Mouse (Mus musculus): ENCODE measurements around the gene Ppef1. TPM values are rescaled to one million over a fixed set of nuclear protein-coding genes. Genes with fewer than 3 reads are reported as not detected.
"Not testable (repeated sequence)": the region's sequence is repeated elsewhere in the genome, so short reads cannot be mapped to it uniquely, and the experiment has no call there.

Gene Ppef1
- 0.96 and 1.2 TPM in 2 replicates for polyA plus RNA-seq (2016; fragmentation: Nextera tagmentation; extraction: Ambion mirVana)

DNA sequence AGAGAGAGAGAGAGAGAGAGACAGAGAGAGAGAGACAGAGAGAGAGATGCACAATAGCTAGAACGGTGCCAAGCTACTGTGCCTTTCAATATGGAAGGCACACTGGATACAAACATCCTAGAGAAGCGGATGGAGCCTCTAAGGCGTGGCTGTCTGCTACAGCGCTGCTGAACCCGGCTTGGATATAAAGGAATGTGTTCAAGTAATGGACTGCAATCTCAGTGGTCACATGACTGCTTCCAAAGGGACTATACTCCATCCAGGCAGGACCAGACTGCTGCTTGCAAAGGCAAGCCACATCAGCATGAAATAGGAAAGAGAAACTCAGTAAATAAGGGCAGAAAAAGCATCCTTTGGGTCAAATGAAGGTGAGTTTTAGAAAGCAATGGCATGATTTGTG is at the start of gene Ppef1:
TSS of gene Ppef1 (minus strand) at position 116 of the 400 bp plus-strand sequence.
- H3K4me1 ChIP-seq: no peaks in the 10 kb centered on the region
- no peak for ATAC-seq (ENCODE audit: insufficient number of reproducible peaks, insufficient read depth, low FRiP score, low TSS enrichment)
- no peak within 1 kb of the TSS for H3K4me3 ChIP-seq
- H3K27me3 ChIP-seq: 0 out of 2 replicates have a peak, but pooled peaks cover 3% of the 10 kb centered on the region
- H3K27ac ChIP-seq: no peak within 1 kb of the TSS
- no peaks in the 10 kb centered on the region for H3K36me3 ChIP-seq
- H3K9ac ChIP-seq: no peak within 1 kb of the TSS
- H3K4me2 ChIP-seq (replicated peaks): no peak within 1 kb of the TSS
- WGBS: 57% methylated on average over 5 of the region's 5 CpGs
- no peaks in the 10 kb centered on the region for H3K9me3 ChIP-seq

DNA sequence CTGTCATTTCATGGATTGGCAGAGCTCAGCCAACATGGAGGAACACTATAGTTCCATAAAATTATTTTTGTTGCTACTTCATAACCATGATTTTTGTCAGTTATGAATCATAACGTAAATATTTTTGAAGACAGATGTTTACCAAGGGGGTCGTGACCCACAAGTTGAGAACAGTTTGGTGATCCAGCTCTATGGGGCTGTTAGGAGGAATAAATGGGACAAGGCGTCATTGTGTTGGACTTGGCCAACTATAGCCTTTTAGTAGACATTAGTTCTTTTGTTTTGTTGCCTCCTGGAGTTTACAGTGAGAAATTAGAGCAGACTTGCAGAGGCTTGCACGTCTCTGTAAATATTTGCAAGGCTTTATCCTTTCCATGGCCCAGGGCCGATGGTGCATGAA is 46.7 kb upstream of the Ppef1 start:
- no peak overlapping the region for H3K4me3 ChIP-seq
- no peak for ATAC-seq (ENCODE audit: insufficient number of reproducible peaks, insufficient read depth, low FRiP score, low TSS enrichment)
- no peaks in the 10 kb centered on the region for H3K36me3 ChIP-seq
- H3K27ac ChIP-seq: no peak overlapping the region
- H3K9ac ChIP-seq: no peak overlapping the region
- WGBS: 63% methylated on average over 5 of the region's 5 CpGs
- H3K4me2 ChIP-seq (replicated peaks): no peak overlapping the region
- no peaks in the 10 kb centered on the region for H3K9me3 ChIP-seq
- no peaks in the 10 kb centered on the region; the same call in 1 of the 2 replicates for H3K27me3 ChIP-seq
- no peaks in the 10 kb centered on the region for H3K4me1 ChIP-seq

DNA sequence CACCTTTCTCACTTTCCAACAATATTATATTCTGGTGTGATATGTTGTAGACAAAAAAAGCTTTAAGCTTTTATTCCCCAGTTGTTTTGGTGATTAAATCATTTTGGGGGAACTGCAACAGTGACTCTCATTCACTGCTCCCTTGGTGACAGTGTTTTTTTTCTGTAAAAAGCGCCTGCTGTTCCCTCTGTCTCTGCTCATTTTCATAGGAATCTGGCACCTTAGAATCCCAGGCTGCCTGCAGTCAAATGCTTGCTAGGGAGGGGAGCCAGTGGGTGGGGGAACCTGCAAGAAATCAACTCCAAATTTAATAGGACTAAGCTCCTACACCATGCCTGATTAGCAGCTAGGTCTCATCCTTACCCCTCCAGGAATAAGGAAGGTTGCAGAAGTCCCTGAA is 37.5 kb upstream of the Ppef1 start:
- no peak overlapping the region for H3K4me2 ChIP-seq (replicated peaks)
- no peak overlapping the region for H3K27ac ChIP-seq
- no peak overlapping the region for H3K4me3 ChIP-seq
- ATAC-seq (ENCODE audit: insufficient number of reproducible peaks, insufficient read depth, low FRiP score, low TSS enrichment): no peak
- H3K4me1 ChIP-seq: no peaks in the 10 kb centered on the region
- no peaks in the 10 kb centered on the region for H3K9me3 ChIP-seq
- no peak overlapping the region for H3K9ac ChIP-seq
- WGBS: 13% methylated on average over 1 of the region's 1 CpGs
- H3K27me3 ChIP-seq: peaks cover 6% of the 10 kb centered on the region; the same call in 1 of the 2 replicates
- no peaks in the 10 kb centered on the region for H3K36me3 ChIP-seq

DNA sequence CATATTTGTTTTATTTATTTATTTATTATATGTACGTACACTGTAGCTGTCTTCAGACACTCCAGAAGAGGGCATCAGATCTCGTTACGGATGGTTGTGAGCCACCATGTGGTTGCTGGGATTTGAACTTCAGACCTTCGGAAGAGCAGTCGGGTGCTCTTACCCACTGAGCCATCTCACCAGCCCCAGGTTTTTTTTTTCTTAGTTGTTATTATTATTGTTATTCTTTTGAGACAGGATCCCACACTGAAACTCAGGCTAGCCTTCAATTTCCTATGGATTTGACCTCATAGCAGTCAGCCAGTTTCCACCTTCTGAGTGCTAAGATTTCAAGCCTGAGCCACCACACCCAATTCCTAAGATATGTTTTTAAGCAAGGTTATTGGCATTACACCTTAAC is 34.1 kb upstream of the Ppef1 start:
- not testable (repeated sequence) for ATAC-seq (ENCODE audit: insufficient number of reproducible peaks, insufficient read depth, low FRiP score, low TSS enrichment); H3K36me3 ChIP-seq; H3K4me3 ChIP-seq; H3K9me3 ChIP-seq; H3K4me2 ChIP-seq (replicated peaks); H3K27me3 ChIP-seq; H3K4me1 ChIP-seq; H3K9ac ChIP-seq; H3K27ac ChIP-seq
- WGBS: 79% methylated on average over 5 of the region's 5 CpGs

DNA sequence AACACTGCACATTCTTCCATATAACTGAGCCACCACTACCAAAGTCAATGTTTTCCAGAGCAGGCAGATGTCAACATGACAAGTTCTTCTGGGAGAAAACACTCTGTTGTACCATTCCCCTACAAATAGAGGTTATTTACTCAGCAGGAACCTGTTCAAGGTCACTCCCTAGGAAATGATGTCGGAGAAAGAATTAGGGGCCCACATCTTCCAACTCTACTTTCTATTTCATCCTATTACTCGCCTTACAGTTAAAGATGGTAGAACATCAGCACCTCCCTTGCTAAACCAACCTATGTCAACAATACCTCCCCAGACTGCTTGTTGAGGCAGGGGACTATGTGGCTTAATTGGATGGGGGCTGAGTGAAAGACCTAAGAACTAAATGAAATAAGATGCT is 32.1 kb upstream of the Ppef1 start, which contains the start of gene Rs1:
TSS of gene Rs1 (plus strand) at position 301 of the 400 bp plus-strand sequence.
- 73% methylated on average over 2 of the region's 2 CpGs for WGBS
- Histone ChIP-seq H3K27me3 (peaks cover 6% of the 10 kb centered on the region; the same call in 1 of the 2 replicates), H3K9me3 (no peaks in the 10 kb centered on the region), H3K27ac (no peak within 1 kb of the TSS), H3K36me3 (no peaks in the 10 kb centered on the region), H3K9ac (no peak within 1 kb of the TSS), H3K4me2 (replicated peaks) (peak within 1 kb of the TSS; percentile 37), H3K4me3 (peak within 1 kb of the TSS; percentile 37; the same call in 1 of the 2 replicates), H3K4me1 (no peaks in the 10 kb centered on the region)
- no peak for ATAC-seq (ENCODE audit: insufficient number of reproducible peaks, insufficient read depth, low FRiP score, low TSS enrichment)

DNA sequence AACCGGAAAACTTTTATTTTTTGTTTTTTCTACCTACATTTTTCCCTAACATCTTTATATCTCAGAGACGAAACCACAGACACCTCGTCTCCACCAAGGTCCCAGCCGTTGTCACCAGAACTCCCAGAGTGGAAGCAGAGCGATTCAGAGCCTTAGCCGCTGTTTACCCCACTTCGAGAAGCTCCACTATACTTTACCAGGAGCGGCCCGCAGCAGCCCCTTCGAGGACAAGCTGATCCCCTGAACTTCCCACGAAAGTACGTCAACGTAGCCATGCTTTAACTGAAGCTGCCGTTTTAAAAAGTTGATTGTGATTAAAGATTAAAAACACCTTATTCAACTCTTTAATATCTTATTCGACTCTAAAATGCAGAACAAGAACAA is 30.7 kb upstream of the Ppef1 start:
- no peak for ATAC-seq (ENCODE audit: insufficient number of reproducible peaks, insufficient read depth, low FRiP score, low TSS enrichment)
- H3K4me3 ChIP-seq: peak overlapping the region; percentile 37
- no peak overlapping the region for H3K27ac ChIP-seq
- no peaks in the 10 kb centered on the region for H3K4me1 ChIP-seq
- H3K36me3 ChIP-seq: no peaks in the 10 kb centered on the region
- H3K9me3 ChIP-seq: no peaks in the 10 kb centered on the region
- no peak overlapping the region for H3K9ac ChIP-seq
- H3K4me2 ChIP-seq (replicated peaks): peak overlapping the region; percentile 37
- H3K27me3 ChIP-seq: peaks cover 3% of the 10 kb centered on the region; the same call in 1 of the 2 replicates
- 17% methylated on average over 15 of the region's 15 CpGs for WGBS

DNA sequence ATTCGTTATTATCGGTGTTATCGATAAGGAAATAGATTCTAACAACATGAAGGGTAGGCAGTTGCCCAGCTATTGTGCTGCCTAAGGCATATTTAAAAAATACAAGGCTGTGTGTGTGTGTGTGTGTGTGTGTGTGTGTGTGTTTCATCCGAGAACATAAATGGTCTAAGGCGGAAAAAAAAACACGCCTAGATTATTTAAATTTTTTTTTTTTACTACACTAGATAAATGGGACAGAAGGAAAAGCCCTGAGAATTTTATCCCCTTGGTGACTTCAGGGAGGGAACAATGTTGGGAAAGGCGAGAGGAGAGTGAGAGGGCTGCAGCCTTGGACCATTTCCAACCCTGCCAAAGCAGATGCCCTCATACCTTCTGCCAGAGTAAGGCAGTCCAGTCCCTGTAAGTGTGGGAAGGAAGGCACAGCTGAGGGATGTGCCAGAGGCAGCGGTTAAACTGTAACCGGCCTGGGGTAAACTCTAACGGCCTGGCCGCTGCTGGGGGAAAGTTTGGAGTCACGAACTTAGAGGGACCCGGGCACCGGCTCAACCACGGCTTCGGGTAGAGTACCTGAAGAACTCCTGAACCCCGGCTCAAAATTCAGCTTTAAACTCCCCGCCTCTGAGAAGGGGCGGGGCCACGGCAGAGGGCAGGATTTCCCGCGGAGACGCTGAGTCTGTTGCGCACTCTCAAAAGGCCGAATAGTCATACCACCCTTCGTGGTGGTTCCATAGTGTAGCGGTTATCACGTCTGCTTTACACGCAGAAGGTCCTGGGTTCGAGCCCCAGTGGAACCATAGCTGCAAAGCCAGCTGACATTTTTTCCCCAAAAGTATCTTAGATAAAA is 30.0 kb upstream of the Ppef1 start:
- WGBS: 23% methylated on average over 30 of the region's 30 CpGs
- H3K36me3 ChIP-seq: no peaks in the 10 kb centered on the region
- no peaks in the 10 kb centered on the region for H3K4me1 ChIP-seq
- H3K27ac ChIP-seq: no peak overlapping the region
- no peaks in the 10 kb centered on the region for H3K9me3 ChIP-seq
- H3K27me3 ChIP-seq: no peaks in the 10 kb centered on the region
- no peak overlapping the region for H3K9ac ChIP-seq
- peak overlapping the region; percentile 43 for H3K4me2 ChIP-seq (replicated peaks)
- ATAC-seq (ENCODE audit: insufficient number of reproducible peaks, insufficient read depth, low FRiP score, low TSS enrichment): peak; percentile 89
- peak overlapping the region; percentile 42 for H3K4me3 ChIP-seq

DNA sequence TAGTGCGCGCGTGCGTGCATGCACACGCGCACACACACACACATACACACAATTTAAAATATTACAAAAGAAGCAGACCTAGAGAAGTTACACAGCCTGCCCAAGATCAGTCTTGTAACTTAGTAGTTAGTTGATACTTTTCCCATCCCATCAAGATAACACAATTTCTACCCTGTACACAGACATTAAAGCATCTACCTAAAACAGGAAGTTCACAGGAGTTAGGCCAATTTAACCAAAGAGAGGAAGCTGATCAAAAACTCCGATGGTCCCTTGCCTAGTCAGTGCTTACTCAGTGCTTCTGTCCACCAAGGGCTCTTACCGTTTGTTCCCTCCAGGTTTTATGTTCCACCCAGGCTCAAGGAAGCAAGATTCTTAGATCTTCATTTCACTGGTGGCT is 15.2 kb upstream of the Ppef1 start:
- Histone ChIP-seq H3K9me3 (no peaks in the 10 kb centered on the region), H3K4me2 (replicated peaks) (no peak overlapping the region), H3K4me3 (no peak overlapping the region), H3K36me3 (no peaks in the 10 kb centered on the region), H3K9ac (no peak overlapping the region), H3K27me3 (0 out of 2 replicates have a peak, but pooled peaks cover 3% of the 10 kb centered on the region), H3K27ac (no peak overlapping the region), H3K4me1 (no peaks in the 10 kb centered on the region)
- ATAC-seq (ENCODE audit: insufficient number of reproducible peaks, insufficient read depth, low FRiP score, low TSS enrichment): no peak
- 91% methylated on average over 8 of the region's 8 CpGs for WGBS

DNA sequence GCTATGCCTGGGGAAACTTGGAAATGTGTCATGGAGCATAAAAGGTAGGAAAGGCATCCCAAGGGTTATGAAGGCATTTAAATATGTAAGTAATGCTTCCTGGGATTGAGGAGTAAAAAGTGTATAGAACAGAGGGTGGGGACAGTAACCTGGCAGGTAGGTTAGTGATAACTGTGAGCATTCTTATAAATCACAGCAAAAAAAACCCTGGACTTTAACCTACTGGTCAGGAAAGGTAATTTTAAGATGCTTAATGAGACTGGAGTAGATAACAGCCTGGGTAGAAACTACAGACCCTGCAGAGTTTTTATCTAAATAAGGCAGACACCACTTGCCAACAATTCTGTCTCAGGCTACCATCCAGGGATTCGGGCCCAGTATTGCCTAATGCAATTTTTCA is 13.1 kb upstream of the Ppef1 start:
- Histone ChIP-seq H3K36me3 (no peaks in the 10 kb centered on the region), H3K27me3 (no peaks in the 10 kb centered on the region), H3K4me3 (no peak overlapping the region), H3K4me1 (no peaks in the 10 kb centered on the region), H3K9me3 (no peaks in the 10 kb centered on the region), H3K27ac (no peak overlapping the region), H3K9ac (no peak overlapping the region), H3K4me2 (replicated peaks) (no peak overlapping the region)
- ATAC-seq (ENCODE audit: insufficient number of reproducible peaks, insufficient read depth, low FRiP score, low TSS enrichment): no peak
- 72% methylated on average over 1 of the region's 1 CpGs for WGBS

DNA sequence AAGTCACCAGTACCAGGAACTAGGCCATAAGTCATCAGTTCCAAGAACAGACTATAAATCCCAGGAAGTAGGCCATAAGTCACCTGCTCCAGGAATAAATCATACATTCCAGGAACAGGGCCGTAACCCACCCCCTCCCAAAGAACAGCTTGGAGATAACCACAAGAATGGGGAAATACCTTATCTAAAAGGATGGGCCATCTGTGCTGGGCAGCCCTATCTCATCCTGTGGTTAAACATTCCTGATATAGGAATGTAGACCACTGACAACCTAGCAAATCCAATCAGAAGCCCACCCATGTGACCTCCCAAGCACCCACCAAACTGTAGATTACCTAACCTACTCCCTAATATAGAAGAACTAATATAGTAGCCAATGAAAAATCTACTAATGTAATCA is 9.8 kb upstream of the Ppef1 start:
- H3K27me3 ChIP-seq: no peaks in the 10 kb centered on the region
- WGBS: 86% methylated on average over 1 of the region's 1 CpGs
- no peak overlapping the region for H3K9ac ChIP-seq
- H3K4me1 ChIP-seq: no peaks in the 10 kb centered on the region
- H3K36me3 ChIP-seq: no peaks in the 10 kb centered on the region
- no peak overlapping the region for H3K4me3 ChIP-seq
- no peak overlapping the region for H3K27ac ChIP-seq
- no peak for ATAC-seq (ENCODE audit: insufficient number of reproducible peaks, insufficient read depth, low FRiP score, low TSS enrichment)
- no peaks in the 10 kb centered on the region for H3K9me3 ChIP-seq
- H3K4me2 ChIP-seq (replicated peaks): no peak overlapping the region

DNA sequence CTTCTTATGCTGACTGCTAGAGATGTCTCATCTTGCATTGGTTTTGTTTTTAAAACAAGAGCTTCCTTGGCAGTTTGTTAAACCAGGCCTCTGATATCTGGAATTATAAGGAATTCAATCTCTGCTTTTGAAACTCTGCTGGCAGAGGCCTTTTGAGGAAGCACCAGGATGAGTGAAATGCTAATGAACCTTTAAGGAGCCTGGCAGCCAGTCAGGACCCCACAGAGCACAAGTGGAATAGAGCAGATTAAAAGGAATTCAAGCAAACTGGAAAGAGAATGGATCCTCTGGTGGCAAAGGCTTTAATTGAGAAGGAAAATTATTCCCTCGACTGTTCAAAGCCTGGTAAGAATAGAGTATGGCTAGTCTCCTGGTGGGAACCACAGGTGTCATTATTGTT is 36.4 kb downstream of the Ppef1 start:
- H3K27me3 ChIP-seq: 0 out of 2 replicates have a peak, but pooled peaks cover 10% of the 10 kb centered on the region
- no peaks in the 10 kb centered on the region for H3K9me3 ChIP-seq
- 33% methylated on average over 1 of the region's 1 CpGs for WGBS

DNA sequence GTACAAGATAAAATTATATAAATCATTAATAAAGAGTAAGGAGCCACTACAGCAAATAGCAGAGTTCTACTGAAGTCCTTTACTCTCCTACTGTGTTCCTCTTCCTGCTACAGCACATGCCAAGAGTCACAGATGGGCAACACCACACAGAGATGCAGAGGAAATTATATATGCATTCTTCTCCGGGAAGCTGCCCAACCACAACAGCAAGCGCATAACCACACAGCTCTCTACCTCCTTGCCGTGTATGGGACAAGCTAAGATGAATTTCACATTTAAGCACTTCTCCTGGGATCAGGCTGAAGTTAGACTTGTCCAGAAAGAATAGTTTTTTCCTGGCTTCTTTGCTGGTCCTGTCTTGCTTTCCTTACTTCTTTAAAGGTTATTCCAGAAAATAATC is 44.0 kb downstream of the Ppef1 start:
- H3K4me3 ChIP-seq: no peak overlapping the region
- no peak overlapping the region for H3K9ac ChIP-seq
- no peak for ATAC-seq (ENCODE audit: insufficient number of reproducible peaks, insufficient read depth, low FRiP score, low TSS enrichment)
- H3K9me3 ChIP-seq: no peaks in the 10 kb centered on the region
- H3K27ac ChIP-seq: no peak overlapping the region
- WGBS: 82% methylated on average over 3 of the region's 3 CpGs
- no peak overlapping the region for H3K4me2 ChIP-seq (replicated peaks)
- no peaks in the 10 kb centered on the region for H3K36me3 ChIP-seq
- H3K4me1 ChIP-seq: no peaks in the 10 kb centered on the region
- no peaks in the 10 kb centered on the region for H3K27me3 ChIP-seq

More for the DNA sequence above, 36.4 kb downstream of the Ppef1 start:
- Histone ChIP-seq H3K9ac (no peak overlapping the region), H3K27ac (no peak overlapping the region), H3K4me2 (replicated peaks) (no peak overlapping the region), H3K4me3 (no peak overlapping the region), H3K36me3 (no peaks in the 10 kb centered on the region), H3K4me1 (no peaks in the 10 kb centered on the region)
- ATAC-seq (ENCODE audit: insufficient number of reproducible peaks, insufficient read depth, low FRiP score, low TSS enrichment): no peak
